8 mouse cellular contexts compared by ENCODE assay signal in genomic region chr10:44528291-44529082, GRCm38 (mm10). TPM values are rescaled to one million over a fixed set of nuclear protein-coding genes. Genes with fewer than 3 reads are reported as not detected.
A peak's percentile ranks its signal among the peaks of the same experiment; 100 is the strongest.
DNase-seq lines count a peak whose midpoint lies in the region; ATAC-seq and TF ChIP-seq lines count a peak whose summit lies in the region.

Gene Prdm1, minus strand, starts transcription at chr10:44528501.

- no peak within 1 kb of the TSS for H3K27ac ChIP-seq in cerebellum, adult 2 months (ENCODE audit: insufficient read depth, low read length)
- no peak within 1 kb of the TSS for H3K27ac ChIP-seq in embryonic fibroblast, embryonic 13.5 days (ENCODE audit: insufficient read depth, low read length)
- no peak within 1 kb of the TSS for H3K27ac ChIP-seq in kidney, embryonic 16.5 days (ENCODE audit: low read length)

- H3K9ac ChIP-seq in kidney, embryonic 16.5 days (replicated peaks; ENCODE audit: low read length) = peak within 1 kb of the TSS; percentile 47

- DNase-seq in cerebellum, adult 2 months = peak in 1 of 2 experiments; percentile 6
- no peak for DNase-seq in cerebellum, adult 11-12 months
- peak; percentile 32 to 38 for DNase-seq in B cell, adult 2 months
- DNase-seq in neural tube, embryonic 10.5 days (ENCODE audit: extremely low spot score, low spot score) = peak; percentile 44
- DNase-seq in right cerebral cortex, postnatal 10 days (ENCODE audit: low spot score in 2 of 2) = no peak
- no peak for DNase-seq in left cerebral cortex, adult 9 months (ENCODE audit: low spot score in 2 of 2)

- peaks cover 7% of the 10 kb centered on the region; the same call in 1 of the 2 replicates for H3K27me3 ChIP-seq in cerebellum, adult 2 months (ENCODE audit: control insufficient read depth, insufficient read depth, low read length)
- H3K27me3 ChIP-seq in kidney, embryonic 16.5 days (ENCODE audit: insufficient read depth, low read length) = peaks cover 63% of the 10 kb centered on the region

- no peak for TF ChIP-seq CTCF in cerebellum, adult 2 months (IDR thresholded peaks at IDR 0.05; ENCODE audit: borderline replicate concordance, insufficient read depth, low read depth, low read length)
- TF ChIP-seq CTCF in embryonic fibroblast, embryonic 13.5 days (IDR thresholded peaks at IDR 0.05; ENCODE audit: borderline replicate concordance, insufficient read depth, low read length) = no peak

- peak within 1 kb of the TSS; percentile 82 for H3K4me2 ChIP-seq in kidney, embryonic 16.5 days (replicated peaks; ENCODE audit: low read depth, low read length)

- H3K4me1 ChIP-seq in cerebellum, adult 2 months (ENCODE audit: control insufficient read depth, insufficient read depth, low read length) = no peaks in the 10 kb centered on the region
- no peaks in the 10 kb centered on the region; the same call in none of the 2 replicates for H3K4me1 ChIP-seq in embryonic fibroblast, embryonic 13.5 days (ENCODE audit: control insufficient read depth, insufficient read depth, low read length)
- H3K4me1 ChIP-seq in kidney, embryonic 16.5 days (ENCODE audit: insufficient read depth, low read length) = peaks cover 13% of the 10 kb centered on the region

- H3K36me3 ChIP-seq in kidney, embryonic 16.5 days (ENCODE audit: insufficient read depth, low read length) = no peaks in the 10 kb centered on the region

- TF ChIP-seq POLR2A in cerebellum, adult 2 months (IDR thresholded peaks at IDR 0.05; ENCODE audit: borderline replicate concordance, insufficient read depth, low read length) = no peak
- no peak for TF ChIP-seq POLR2A in embryonic fibroblast, embryonic 13.5 days (IDR thresholded peaks at IDR 0.05; ENCODE audit: low read depth, low read length)

- no peaks in the 10 kb centered on the region for H3K9me3 ChIP-seq in kidney, embryonic 16.5 days (ENCODE audit: low read length)

- peak within 1 kb of the TSS; percentile 70 for H3K4me3 ChIP-seq in cerebellum, adult 2 months (replicated peaks; ENCODE audit: insufficient read depth, low read depth, low read length)
- peak within 1 kb of the TSS; percentile 79 for H3K4me3 ChIP-seq in embryonic fibroblast, embryonic 13.5 days (ENCODE audit: insufficient read depth, low read length)
- peak within 1 kb of the TSS; percentile 64 for H3K4me3 ChIP-seq in kidney, embryonic 16.5 days (ENCODE audit: low read length)

- ATAC-seq in kidney, embryonic 16.5 days (ENCODE audit: low FRiP score, low TSS enrichment) = no peak

- WGBS in cerebellum, adult 2 months = 9% methylated on average over 25 of the region's 25 CpGs
- 4% methylated on average over 25 of the region's 25 CpGs for WGBS in kidney, embryonic 16.5 days

RNA-seq across cellular contexts. Expression of gene Prdm1, which starts in this region (rescaled TPM):
- polyA plus RNA-seq in cerebellum, adult 2 months (2012; rRNA removed) = 0.29 and 0.35 TPM in 2 replicates
- 2.8 TPM in 2 replicates for polyA plus RNA-seq in embryonic fibroblast, embryonic 13.5 days (2011; ENCODE audit: insufficient read length, low read depth, missing spikeins)
- polyA plus RNA-seq in kidney, embryonic 16.5 days (2015; fragmentation: Nextera tagmentation; extraction: Ambion mirVana) = 2.8 and 2.9 TPM in 2 replicates

Comparison
In these comparisons a context has a peak if more than half of its experiments do, and no peak if none do; other contexts are left out.
1. DNase-seq: peak in B cell, adult 2 months (2 of 2) and neural tube, embryonic 10.5 days (single experiment); none in cerebellum, adult 11-12 months (single experiment), right cerebral cortex, postnatal 10 days (0 of 2) and left cerebral cortex, adult 9 months (0 of 2).
2. Peak in every context shown above with its lines, with median percentiles within 50 percentile points of each other: H3K4me3 ChIP-seq.